Mouse (Mus musculus): ENCODE data around the gene Bbs5.
"Not testable (repeated sequence)": the region's sequence is repeated elsewhere in the genome, so short reads cannot be mapped to it uniquely, and the experiment has no call there.

The Bbs5 gene

DNA sequence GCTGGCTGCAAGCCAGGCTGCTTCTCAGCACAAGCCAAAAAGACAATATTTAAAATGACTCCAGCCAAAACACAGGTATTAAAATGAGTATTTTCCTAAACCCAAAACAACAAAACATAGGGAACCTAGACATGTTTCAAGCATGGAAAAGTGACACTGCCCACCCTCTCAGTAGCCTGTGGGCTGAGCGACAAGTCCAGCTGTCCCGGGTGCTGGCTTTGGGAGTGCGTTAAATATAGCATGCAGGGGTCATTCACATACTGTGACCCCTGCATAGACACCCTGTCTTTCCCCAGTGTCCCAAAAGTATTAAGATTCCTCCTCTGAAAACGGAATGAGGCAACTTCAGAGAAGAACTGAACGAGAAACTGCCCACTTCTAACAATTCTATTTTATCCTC is 26.8 kb downstream of the Bbs5 start:
- no peak for DNase-seq

DNA sequence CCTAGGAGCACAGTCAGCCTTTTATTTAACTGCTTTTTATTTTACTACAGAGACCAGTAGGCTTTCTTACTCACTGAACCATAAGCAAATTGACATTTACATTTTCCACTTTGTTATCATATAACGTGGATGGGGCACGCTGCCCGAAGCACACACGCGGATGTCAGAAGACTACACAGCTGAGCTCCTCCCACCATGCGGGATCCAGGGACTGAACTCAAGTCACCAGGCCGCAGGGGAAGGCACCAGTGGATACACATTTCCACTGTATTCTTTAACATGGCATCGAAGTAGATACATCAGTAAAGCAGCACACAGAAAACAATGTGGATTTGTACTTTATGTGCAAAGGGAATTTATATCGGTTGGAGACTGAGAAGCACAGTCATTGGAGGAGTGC is 28.3 kb downstream of the Bbs5 start:
- DNase-seq, result no peak

DNA sequence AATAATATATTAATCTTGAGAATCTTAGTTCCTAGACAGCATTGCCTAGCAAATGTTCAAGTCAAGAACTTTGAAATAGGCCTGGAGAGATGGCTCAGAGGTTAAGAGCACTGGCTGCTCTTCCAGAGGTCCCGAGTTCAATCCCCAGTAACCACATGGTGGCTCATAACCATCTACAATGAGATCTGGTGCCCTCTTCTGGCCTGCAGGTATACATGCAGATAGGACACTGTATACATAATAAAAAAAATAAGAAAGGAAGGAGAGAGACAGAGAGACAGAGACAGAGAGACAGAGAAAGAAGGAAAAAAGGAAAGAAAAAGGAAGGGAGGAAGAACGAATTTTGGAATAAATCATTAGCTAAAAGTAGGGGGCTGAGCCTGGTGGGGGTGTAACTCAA is 29.7 kb downstream of the Bbs5 start:
- DNase-seq, result no peak

DNA sequence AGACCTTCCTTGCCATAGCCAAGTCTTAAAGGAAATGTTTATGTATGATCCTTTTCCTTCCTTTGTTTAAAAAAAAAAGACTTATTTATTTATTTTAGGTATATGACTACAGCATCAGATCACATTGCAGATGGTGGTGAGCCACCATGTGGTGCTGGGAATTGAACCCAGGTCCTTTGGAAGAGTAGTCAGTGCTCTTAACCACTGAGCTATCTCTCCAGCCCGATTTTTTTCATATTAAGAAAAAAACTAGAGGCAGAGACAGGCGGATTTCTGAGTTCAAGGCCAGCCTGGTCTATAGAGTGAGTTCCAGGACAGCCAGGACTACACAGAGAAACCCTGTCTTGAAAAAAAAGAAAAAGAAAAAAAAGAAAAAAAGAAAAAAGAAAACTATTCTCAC is 30.2 kb downstream of the Bbs5 start:
- not testable (repeated sequence) for DNase-seq

DNA sequence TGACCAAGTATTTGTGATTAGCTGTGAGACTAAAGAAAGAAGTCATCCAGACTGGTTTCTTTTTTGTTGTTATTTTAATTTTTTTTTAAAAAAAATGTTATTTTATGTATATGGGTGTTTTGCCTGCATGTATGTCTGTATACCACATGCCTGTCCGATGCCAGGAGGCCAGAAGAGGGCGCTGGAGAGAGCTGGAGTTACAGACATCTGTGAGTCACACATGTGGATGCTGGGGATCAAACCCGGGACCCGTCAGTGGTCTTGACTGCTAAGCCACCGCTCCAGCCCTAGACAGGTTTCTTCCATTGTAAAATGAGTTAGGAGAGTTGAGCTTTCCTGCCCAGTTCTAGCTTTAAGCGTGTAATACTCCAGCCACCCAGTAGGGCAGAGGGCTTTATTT is 33.0 kb downstream of the Bbs5 start:
- no peak for DNase-seq

DNA sequence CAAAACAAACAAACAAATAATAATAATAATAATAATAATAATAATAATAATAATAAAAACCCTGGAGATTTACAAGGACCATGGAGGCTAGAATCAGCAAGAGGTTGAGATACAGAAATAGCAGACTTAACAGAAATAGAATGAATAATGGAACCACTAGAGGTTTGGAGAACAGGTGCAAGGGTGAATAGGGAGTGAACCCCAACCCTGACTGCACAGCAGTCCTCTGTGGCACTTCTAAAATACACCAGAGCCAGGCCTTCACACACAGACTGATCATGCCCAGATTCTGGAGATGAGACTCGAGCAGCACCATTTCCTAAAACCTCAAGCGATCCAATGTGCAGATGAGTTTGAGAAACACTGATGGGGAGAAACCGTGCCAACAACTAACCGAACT is 35.0 kb downstream of the Bbs5 start:
- no peak for DNase-seq

DNA sequence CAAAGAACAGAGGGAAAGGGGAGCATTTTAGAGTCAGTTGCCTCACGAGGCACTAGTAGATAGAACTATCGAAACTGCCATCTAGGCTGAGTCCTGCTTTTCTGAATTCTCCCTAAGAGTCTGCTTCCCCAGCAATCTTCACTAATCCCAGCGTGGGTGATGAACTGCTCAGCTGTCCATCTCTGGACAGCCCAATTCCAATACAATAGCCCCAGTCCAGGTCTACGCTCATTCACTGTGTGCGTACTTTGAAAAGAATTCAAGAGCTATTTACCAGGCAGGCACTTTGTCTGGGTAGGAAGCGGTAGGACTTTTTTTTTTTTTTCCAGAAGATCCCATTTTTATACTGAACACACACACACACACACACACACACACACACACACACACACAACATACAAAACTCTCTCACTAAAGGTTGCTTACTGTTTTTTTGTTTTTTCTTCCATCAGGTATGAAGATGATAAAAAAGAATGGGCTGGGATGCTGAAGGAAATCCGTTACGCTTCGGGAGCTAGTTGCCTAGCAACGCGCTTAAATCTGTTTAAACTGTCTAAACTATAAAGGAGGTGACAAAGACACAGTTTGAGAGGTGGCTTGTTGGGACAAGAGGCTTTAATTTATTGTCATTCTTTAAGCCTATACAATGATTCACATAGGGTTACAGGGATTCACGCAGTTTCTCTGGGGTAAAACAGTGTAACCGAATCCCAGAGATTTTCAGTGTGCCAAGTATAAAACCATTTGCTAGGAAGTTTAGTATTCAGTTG is 36.2 kb downstream of the Bbs5 start:
- no peak for DNase-seq

DNA sequence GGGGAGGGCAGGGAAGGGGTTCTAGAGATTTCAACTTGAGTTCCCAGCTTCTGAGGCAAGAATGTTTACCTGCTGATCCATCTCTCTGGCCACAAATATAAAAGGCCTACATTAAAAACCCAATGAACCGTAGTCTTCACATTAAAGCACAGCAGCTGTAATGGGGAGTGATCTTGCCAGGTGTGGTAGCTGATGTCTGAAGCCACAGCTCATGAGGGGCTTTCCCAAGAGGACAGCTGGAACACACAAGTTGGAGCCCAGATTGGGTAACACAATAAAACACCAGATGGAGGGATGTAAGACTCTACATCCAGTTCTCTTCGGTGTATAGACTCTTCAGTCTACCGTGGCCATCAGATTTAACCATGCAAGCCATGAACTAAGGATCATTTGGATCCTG is 37.5 kb downstream of the Bbs5 start:
- DNase-seq, result no peak

DNA sequence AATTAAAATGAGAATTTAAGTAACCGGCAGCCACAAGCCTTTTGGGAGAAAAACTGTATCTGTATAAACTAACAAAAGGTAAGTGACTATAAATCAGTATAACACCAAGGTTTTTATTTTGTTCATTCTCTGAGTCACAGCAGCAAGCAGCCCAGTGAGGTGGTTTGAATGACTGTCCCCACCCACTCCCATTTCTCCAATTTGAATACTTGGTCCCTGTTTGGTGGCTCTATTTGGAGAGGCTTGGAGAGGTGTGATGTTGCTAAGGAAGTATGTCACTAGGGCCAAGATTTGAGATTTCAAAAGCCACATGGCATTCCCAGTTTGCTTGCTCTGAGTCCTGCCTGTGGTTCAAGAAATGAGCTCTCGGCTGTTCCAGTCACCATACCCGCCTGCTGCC is 43.2 kb downstream of the Bbs5 start:
- no peak for DNase-seq

DNA sequence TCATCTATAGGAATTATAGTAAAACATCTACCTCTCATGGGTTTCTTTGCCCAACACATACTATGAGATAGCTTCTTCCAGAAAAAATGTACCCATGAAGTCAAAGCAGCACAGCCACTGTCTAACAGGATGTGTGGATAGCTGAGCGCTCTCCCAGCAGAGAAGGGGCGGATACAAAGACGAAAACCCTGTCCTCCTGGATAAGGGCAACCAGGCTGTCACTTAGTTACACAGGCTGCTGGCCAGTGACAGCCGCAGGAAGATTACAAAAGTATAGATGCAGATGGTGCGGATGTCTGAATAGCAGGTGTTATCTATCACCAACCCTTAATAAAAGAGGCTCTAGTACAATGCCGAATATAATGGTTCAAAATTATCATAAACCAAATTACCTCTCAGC is 43.9 kb downstream of the Bbs5 start:
- DNase-seq, result no peak

DNA sequence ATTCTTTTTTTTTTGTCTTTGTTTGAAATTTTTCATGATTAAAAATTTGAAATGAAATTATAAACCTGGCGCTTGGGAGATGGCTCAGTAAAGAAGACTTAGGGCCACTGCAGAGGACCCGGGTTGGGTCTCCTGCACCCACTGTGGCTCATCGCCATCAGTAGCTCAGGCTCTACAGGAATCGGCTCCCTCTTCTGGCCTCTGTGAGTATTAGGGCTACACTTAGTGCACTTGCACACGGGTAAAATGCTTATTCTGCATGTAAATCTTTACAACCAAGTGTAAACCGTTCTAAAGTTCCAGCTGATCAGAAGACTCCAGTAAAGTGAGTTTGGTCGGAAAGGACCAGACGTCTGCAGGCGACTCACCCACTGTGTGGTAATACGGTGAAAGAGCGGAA is 46.5 kb downstream of the Bbs5 start:
- DNase-seq, result no peak

DNA sequence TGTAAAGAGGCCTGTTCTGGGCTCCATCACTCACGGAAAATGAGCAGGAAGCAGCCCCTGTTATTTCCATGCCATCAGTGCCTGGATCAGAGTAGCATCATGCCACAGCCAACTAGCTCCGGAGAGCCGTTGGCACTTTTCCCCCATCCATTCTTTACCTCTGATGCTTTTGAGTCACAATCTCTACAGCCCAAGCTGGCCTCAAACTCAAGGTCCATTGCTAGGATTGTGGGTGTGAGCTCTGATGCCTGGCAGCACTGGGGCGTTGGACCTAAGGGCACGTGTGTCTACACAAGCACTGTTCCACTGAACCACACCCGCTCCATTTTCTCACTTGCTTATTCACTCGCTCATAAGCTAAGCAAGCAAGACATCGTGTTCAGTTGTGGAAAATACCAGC is 53.5 kb downstream of the Bbs5 start:
- no peak for DNase-seq

DNA sequence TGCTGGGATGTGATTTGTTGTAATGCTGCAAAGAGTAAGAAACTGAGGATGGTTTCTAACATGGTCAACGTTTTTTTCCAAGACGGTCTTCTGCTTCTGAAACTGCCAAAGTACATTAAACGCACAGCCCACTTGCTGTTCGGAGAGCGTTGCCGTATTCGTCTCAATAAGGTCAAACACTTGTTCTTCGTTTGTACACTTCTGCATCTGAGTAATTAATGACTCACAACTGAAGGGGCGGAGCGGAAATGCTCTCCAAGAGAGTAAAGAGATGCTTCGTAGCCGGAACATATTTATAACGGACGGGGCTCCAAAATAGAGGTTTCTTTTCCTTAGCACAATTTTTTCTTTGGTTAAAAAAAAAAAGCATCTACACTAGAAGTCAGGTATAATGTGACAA is 65.2 kb downstream of the Bbs5 start:
- peak; percentile 49 for DNase-seq

DNA sequence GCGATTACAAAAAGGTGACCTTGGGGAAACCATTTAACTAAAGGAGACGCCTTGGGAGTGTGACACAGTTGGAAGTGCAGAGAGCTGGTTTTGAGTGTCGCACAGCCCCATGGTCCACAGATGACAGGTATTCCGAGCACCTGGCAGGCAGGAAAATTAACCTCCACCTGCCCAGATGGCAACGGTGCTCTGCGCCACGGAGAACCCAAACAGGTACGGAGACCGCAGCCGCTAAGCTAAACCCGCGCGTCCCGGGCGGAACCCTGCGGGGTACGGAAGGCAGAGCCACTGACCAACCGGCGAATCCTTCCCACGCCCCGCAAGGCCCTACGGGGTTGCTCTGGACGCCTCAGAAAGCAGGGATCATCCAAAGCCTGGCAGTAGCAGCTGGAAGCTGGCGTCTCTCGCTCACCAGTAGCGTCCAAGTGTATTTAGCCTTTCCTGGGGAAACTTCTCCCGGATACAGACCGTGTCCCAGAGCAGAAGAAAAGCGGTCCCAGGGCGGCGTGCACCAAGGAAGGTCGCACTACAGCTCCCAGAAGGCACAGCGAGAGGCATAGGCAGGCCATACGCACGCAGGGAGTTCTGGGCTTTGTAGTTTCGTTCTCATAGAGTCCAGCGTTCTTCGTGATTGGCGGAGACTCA is 66.1 kb downstream of the Bbs5 start, which contains the start of gene Fastkd1:
Gene Fastkd1, minus strand, starts transcription at position 536 of the 645 bp plus-strand sequence.
- DNase-seq, result peak; percentile 95

DNA sequence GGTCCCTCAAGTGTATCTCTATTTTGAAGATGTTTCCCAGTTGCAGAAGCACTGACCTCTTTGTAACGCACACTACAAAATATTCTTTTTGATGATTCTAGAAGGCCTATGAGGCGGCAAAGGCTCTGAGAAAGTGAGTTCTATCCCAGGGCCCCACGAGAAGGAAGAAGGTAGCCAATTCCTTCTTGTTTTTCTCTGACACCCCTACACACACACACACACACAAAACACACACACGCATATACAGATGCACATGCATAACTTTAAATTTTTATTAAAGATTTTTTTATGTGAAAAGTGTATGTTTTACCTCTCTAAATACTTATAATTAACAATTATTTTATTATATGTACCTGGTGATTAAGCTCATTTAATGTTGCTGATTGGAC is 66.6 kb downstream of the Bbs5 start:
- DNase-seq, result no peak

DNA sequence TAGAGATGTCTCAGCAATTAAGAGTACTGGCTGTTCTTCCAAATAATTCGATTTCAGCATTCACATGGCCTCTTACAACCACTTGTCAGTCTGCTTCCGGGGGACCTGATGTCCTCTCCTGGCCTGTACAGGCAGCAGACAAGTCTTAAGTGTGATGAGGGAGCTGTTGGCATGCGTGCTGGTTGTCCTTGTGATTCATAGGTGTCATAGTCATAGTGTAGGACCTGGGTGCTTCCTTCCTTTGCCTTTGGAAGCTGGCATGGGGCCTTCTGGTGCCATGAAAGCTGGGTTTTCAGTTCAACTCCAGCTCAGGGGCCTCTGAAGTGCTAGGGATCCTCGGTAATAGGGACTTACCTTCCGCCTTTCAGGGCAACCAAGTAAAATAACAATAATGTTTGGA is 67.2 kb downstream of the Bbs5 start:
- DNase-seq, result peak; percentile 58

DNA sequence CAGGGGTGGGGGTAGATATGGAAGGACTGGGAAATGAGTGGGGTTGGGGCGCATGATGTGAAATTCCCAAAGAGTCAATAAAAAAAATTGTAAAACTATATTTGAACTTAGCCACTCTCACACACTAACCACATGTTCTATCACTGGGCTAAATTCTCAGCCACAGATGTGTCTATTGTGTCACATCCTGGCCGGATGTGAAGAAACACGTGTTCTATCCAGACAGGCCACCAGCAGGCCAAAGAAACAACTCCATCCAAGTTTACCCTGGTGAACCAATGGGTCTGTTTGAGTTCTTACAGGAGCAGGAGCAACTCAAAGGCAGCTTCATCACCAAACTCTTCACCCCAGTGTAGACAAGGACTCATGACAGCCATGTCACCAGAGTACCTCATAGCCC is 69.5 kb downstream of the Bbs5 start:
- no peak for DNase-seq

Data from cerebellum, adult 9-10 months (tissue).